Mouse (Mus musculus) lung, postnatal 0 days (tissue): ENCODE measurements around the gene Mrps16.

ENCODE experiments used
- CTCF ChIP-seq: IDR thresholded peaks from 2 replicates; pipeline ENCODE4 v1.5.1; 2016; ENCODE audit warnings: antibody characterized with exemption, mild to moderate bottlenecking
- EP300 ChIP-seq: IDR thresholded peaks from 2 replicates; pipeline ENCODE4 v1.6.1; 2016; ENCODE audit warnings: antibody characterized with exemption, mild to moderate bottlenecking, control low read depth

GRCm38 (mm10) chr14:20347441-20347990, 45.9 kb downstream of the Mrps16 start:
- no peak for TF ChIP-seq CTCF
- no peak for TF ChIP-seq EP300
